23 mouse cellular contexts compared by ENCODE assay signal in genomic region chr14:99778957-99779356, GRCm38 (mm10).
"Had no signal": no experiment of that assay in that cellular context is flagged by ENCODE, and none has a peak within 500 bp of the region (broad histone marks: within the 10 kb centered on the region; RNA-seq: fewer than 3 reads in every experiment).

No protein-coding gene starts in this region.

- H3K27me3 ChIP-seq: heart, embryonic 13.5 days; heart, embryonic 15.5 days; hindbrain, embryonic 13.5 days; hindbrain, embryonic 15.5 days; kidney, embryonic 15.5 days; limb, embryonic 12.5 days; liver, embryonic 13.5 days had no signal

- H3K9me3 ChIP-seq: heart, embryonic 13.5 days; heart, embryonic 15.5 days; hindbrain, embryonic 13.5 days; hindbrain, embryonic 15.5 days; kidney, embryonic 15.5 days; limb, embryonic 10.5 days; limb, embryonic 12.5 days; liver, embryonic 13.5 days had no signal

- DNase-seq: gastrocnemius, postnatal 14 days; gastrocnemius, postnatal 36 days; heart, adult 2 months; heart, postnatal 14 days; heart, postnatal 36 days; kidney, adult 11 months; kidney, adult 9 months; kidney, postnatal 25 days; liver; liver, embryonic 13.5 days had no signal

- ATAC-seq: hindbrain, postnatal 0 days had no signal

- H3K4me1 ChIP-seq: hindbrain, embryonic 13.5 days; hindbrain, embryonic 15.5 days; kidney, embryonic 15.5 days; limb, embryonic 10.5 days; limb, embryonic 12.5 days; liver, embryonic 13.5 days had no signal

- H3K27ac ChIP-seq: heart, adult 2 months; heart, embryonic 13.5 days; heart, embryonic 15.5 days; hindbrain, embryonic 13.5 days; hindbrain, embryonic 15.5 days; hindbrain, postnatal 0 days; kidney, embryonic 15.5 days; kidney, postnatal 0 days; layer of hippocampus, adult 2 months; left cerebral cortex, adult 2 months; limb, embryonic 10.5 days; limb, embryonic 12.5 days; liver, embryonic 13.5 days had no signal

- H3K4me2 ChIP-seq: heart, embryonic 11.5 days; heart, embryonic 13.5 days; heart, embryonic 15.5 days; hindbrain, embryonic 13.5 days; hindbrain, embryonic 15.5 days; kidney, embryonic 15.5 days; limb, embryonic 12.5 days; liver, embryonic 11.5 days; liver, embryonic 13.5 days had no signal

- H3K36me3 ChIP-seq: heart, embryonic 13.5 days; heart, embryonic 15.5 days; hindbrain, embryonic 13.5 days; hindbrain, embryonic 15.5 days; kidney, embryonic 15.5 days; limb, embryonic 10.5 days; limb, embryonic 12.5 days; liver, embryonic 13.5 days had no signal

- H3K4me3 ChIP-seq: heart, adult 2 months; heart, embryonic 13.5 days; heart, embryonic 15.5 days; hindbrain, embryonic 13.5 days; hindbrain, embryonic 15.5 days; kidney, embryonic 15.5 days; layer of hippocampus, adult 2 months; left cerebral cortex, adult 2 months; limb, embryonic 10.5 days; limb, embryonic 12.5 days; liver, embryonic 13.5 days had no signal

- H3K9ac ChIP-seq: heart, embryonic 13.5 days; heart, embryonic 15.5 days; hindbrain, embryonic 13.5 days; hindbrain, embryonic 15.5 days; kidney, embryonic 15.5 days; limb, embryonic 12.5 days; liver, embryonic 13.5 days had no signal
